Mouse (Mus musculus) stomach, postnatal 0 days (tissue): ENCODE measurements around the gene 6030408B16Rik. TPM values are rescaled to one million over a fixed set of nuclear protein-coding genes. Genes with fewer than 3 reads are reported as not detected.
A peak's percentile ranks its signal among the peaks of the same experiment; 100 is the strongest.

ENCODE experiments used
- ATAC-seq: fragments of 200-750 bp; cut with Nextera tagmentation; 2 replicates; pipeline ENCODE4 v1.8.0; 2017; ENCODE audit not compliant: low FRiP score, low TSS enrichment
- DNase-seq: peaks from one replicate; pipeline ENCODE4 v3.0.0-alpha.2; 2016; ENCODE audit warnings: low spot score
- H3K27ac ChIP-seq: fragments of 300-500 bp; sonication (generic); replicated peaks from 2 replicates; pipeline ENCODE4 v1.5.1; 2014; ENCODE audit warnings: mild to moderate bottlenecking, control low read depth
- H3K27me3 ChIP-seq: fragments of 300-500 bp; sonication (generic); 2 replicates; pipeline ENCODE4 v1.6.1; 2014; ENCODE audit warnings: low read length; ENCODE audit not compliant: control insufficient read depth, insufficient read depth
- H3K36me3 ChIP-seq: fragments of 300-500 bp; sonication (generic); 2 replicates; pipeline ENCODE4 v1.6.1; 2014; ENCODE audit warnings: low read length, mixed read lengths; ENCODE audit not compliant: control insufficient read depth, insufficient read depth
- H3K4me1 ChIP-seq: fragments of 300-500 bp; sonication (generic); replicated peaks from 2 replicates; pipeline ENCODE4 v1.6.1; 2014; ENCODE audit warnings: antibody characterized with exemption; ENCODE audit not compliant: control insufficient read depth, insufficient read depth
- H3K4me2 ChIP-seq: fragments of 300-500 bp; sonication (generic); replicated peaks from 2 replicates; pipeline ENCODE4 v1.6.1; 2014; ENCODE audit warnings: low read depth, mild to moderate bottlenecking, control low read depth, moderate library complexity
- H3K4me3 ChIP-seq: fragments of 300-500 bp; sonication (generic); 2 replicates; pipeline ENCODE4 v1.5.1; 2014; ENCODE audit warnings: low read depth, low read length, control low read depth
- H3K9ac ChIP-seq: fragments of 300-500 bp; sonication (generic); 2 replicates; pipeline ENCODE4 v1.6.1; 2014; ENCODE audit warnings: mild to moderate bottlenecking, low read length, control low read depth, mixed read lengths
- H3K9me3 ChIP-seq: fragments of 300-500 bp; sonication (generic); 2 replicates; pipeline ENCODE4 v1.6.1; 2016; ENCODE audit warnings: low read length; ENCODE audit not compliant: control insufficient read depth
- CTCF ChIP-seq: IDR thresholded peaks from 2 replicates; pipeline ENCODE4 v1.5.1; 2016; ENCODE audit warnings: antibody characterized with exemption, low read depth, mild to moderate bottlenecking, moderate library complexity
- EP300 ChIP-seq: optimal IDR thresholded peaks from 2 replicates; pipeline ENCODE3; 2016; ENCODE audit warnings: antibody characterized with exemption
- WGBS: fragments of 180-500 bp; shearing (Covaris S2); extraction: QIAGEN DNeasy Blood & Tissue Kit; methylation state at CpG from one replicate; pipeline ENCODE4 v1.1.7; 2014; 5-methylcytosine and 5-hydroxymethylcytosine counted together
- polyA plus RNA-seq: library from polyadenylated mRNA; unstranded; fragments of >200 nt; fragmentation: Nextera tagmentation; extraction: Ambion mirVana; gene quantifications from 2 replicates; pipeline ENCODE4 v1.2.1, GENCODE M21; 2015

Gene 6030408B16Rik
- polyA plus RNA-seq, 1 experiment from 2014 or later: 2.4 TPM

DNA sequence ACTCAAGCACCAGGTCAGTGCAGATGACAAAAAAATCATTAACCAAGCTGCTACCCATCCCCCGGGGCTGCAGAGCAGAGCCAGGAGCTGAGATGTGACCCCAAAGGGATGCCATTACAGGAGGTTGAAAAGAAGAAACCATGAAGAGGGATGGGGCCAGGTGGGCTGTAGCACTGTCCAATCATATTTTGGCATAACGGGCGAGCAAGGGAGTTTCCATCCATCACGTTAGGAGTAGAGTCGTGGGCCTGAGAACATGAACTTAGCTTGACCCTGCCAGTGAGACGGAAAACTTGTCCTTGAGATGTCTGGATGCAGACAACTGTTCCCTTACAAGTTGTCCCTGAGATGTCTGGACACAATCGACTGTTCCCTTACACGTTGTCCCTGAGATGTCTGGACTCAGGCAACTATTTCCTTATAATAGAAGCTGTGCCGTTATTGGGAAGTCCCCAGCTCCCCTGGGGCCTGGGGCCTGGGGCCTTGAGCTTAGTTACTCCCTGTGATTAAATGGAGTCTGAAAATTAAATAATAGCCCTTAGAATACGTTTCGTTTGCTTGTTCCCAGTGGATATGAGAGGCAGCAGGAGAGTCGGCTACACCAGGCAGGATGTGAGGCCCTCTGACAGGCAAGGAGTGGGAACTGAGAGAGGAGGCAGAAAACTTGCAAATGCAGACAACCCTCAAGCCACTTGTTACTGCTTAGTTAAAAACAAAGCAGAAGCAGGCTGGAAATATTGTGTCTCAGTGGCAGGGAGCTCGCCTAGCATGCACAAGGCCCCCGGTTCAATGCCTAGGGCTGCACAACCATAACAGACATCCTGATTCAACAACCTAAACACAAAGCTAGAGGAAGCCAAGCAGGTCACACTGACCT, 26.1 kb downstream of the 6030408B16Rik start:
- WGBS: 50% methylated on average over 14 of the region's 14 CpGs
- Histone ChIP-seq H3K27me3 (no peaks in the 10 kb centered on the region), H3K4me2 (no peak overlapping the region), H3K9ac (no peak overlapping the region), H3K9me3 (no peaks in the 10 kb centered on the region), H3K4me3 (no peak overlapping the region), H3K27ac (no peak overlapping the region), H3K4me1 (no peaks in the 10 kb centered on the region), H3K36me3 (no peaks in the 10 kb centered on the region)
- no peak for TF ChIP-seq EP300
- DNase-seq: no peak
- ATAC-seq: no peak

GRCm38 (mm10) chr15:101320010-101320617, 27.1 kb downstream of the 6030408B16Rik start:
- Histone ChIP-seq H3K4me1 (no peaks in the 10 kb centered on the region), H3K9me3 (no peaks in the 10 kb centered on the region), H3K27me3 (no peaks in the 10 kb centered on the region), H3K36me3 (no peaks in the 10 kb centered on the region), H3K4me2 (no peak overlapping the region), H3K4me3 (no peak overlapping the region), H3K9ac (no peak overlapping the region), H3K27ac (no peak overlapping the region; the same call in 1 of the 2 replicates)
- no peak for ATAC-seq
- 77% methylated on average over 6 of the region's 6 CpGs for WGBS
- no peak for DNase-seq
- no peak for TF ChIP-seq CTCF
- TF ChIP-seq EP300: no peak

DNA sequence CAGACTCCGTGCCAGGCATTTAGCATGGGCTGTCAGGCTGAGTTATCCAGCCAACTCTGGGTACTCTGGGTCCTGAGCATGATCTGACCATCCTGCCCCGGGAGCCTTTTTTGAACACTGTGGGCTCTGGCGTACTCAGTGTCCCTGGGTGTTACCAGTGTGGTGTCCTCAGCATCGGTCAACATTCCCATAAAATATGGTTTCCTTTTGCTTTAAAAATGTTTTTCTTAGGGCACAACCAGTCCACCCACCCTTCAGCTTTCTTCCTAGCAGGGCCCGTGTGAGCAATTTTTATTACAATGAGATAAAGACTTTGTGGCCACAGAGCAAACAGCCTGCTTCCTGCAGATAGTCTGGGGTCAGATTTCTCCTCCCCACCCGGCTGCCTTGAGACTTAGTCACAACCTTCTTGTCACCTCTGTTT, 27.6 kb downstream of the 6030408B16Rik start:
- H3K27ac ChIP-seq: no peak overlapping the region; the same call in 1 of the 2 replicates
- peak; percentile 45 for ATAC-seq
- H3K9me3 ChIP-seq: no peaks in the 10 kb centered on the region
- WGBS: 42% methylated on average over 6 of the region's 6 CpGs
- H3K9ac ChIP-seq: no peak overlapping the region
- no peaks in the 10 kb centered on the region for H3K4me1 ChIP-seq
- H3K27me3 ChIP-seq: no peaks in the 10 kb centered on the region
- peak; percentile 62 for DNase-seq
- no peak overlapping the region for H3K4me3 ChIP-seq
- no peak for TF ChIP-seq EP300
- TF ChIP-seq CTCF: no peak
- no peak overlapping the region for H3K4me2 ChIP-seq
- H3K36me3 ChIP-seq: no peaks in the 10 kb centered on the region

GRCm38 (mm10) chr15:101321126-101321525, 28.1 kb downstream of the 6030408B16Rik start:
- DNase-seq: no peak
- no peak for ATAC-seq
- H3K9ac ChIP-seq: no peak overlapping the region
- H3K4me3 ChIP-seq: no peak overlapping the region
- H3K27ac ChIP-seq: peak overlapping the region; percentile 35; the same call in 1 of the 2 replicates
- WGBS: 30% methylated on average over 5 of the region's 5 CpGs
- H3K36me3 ChIP-seq: no peaks in the 10 kb centered on the region
- no peak overlapping the region for H3K4me2 ChIP-seq
- H3K27me3 ChIP-seq: no peaks in the 10 kb centered on the region
- TF ChIP-seq EP300: no peak
- no peak for TF ChIP-seq CTCF
- H3K9me3 ChIP-seq: no peaks in the 10 kb centered on the region
- no peaks in the 10 kb centered on the region for H3K4me1 ChIP-seq

DNA sequence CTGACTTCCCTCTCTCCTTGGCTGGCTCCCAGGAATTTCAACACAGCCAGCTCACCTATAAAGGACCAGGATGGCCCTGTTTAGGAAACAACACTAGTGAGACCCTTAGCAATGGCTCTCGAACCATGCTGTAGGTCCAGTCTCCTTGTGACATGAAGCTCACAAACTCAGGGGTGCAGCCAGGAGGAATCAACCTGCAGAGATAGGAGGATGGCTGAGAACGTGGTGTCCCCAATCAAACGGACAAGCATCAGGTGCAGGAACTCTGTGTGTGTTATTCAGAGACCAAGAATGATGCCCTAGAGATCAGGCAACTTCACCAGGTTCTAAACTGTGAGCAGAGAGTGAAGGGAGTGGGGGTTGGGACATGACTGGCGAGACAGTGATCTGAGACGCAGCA, 29.1 kb downstream of the 6030408B16Rik start:
- Histone ChIP-seq H3K4me1 (no peaks in the 10 kb centered on the region), H3K27ac (no peak overlapping the region), H3K9me3 (no peaks in the 10 kb centered on the region), H3K9ac (no peak overlapping the region), H3K4me3 (no peak overlapping the region), H3K4me2 (no peak overlapping the region), H3K36me3 (no peaks in the 10 kb centered on the region), H3K27me3 (no peaks in the 10 kb centered on the region)
- no peak for TF ChIP-seq EP300
- no peak for TF ChIP-seq CTCF
- no peak for DNase-seq
- ATAC-seq: no peak
- WGBS: 84% methylated on average over 5 of the region's 5 CpGs

DNA sequence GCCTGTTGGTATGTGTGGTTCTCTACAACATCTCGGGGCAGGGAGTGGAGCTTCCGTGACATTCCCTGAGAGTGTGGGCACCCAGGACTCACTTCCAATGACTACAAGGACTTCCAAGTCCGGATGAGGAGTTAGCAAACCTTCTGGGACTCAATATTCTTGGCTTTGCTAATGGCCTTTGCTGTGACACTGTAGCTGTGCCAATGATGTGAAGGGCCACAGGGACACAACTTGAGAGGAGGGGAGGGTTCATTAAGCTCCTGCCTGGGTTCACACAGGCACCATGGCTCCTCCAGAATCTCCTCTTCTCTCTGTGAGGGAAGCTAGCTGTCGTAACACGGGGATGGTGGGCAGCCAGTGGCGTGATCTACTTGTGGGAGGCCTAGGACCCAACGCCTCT, 29.6 kb downstream of the 6030408B16Rik start:
- Histone ChIP-seq H3K4me1 (peaks cover 1% of the 10 kb centered on the region; the same call in 1 of the 2 replicates), H3K9me3 (no peaks in the 10 kb centered on the region), H3K27me3 (no peaks in the 10 kb centered on the region), H3K4me2 (no peak overlapping the region), H3K4me3 (no peak overlapping the region), H3K27ac (no peak overlapping the region), H3K9ac (no peak overlapping the region), H3K36me3 (no peaks in the 10 kb centered on the region)
- ATAC-seq: no peak
- no peak for DNase-seq
- 91% methylated on average over 7 of the region's 7 CpGs for WGBS
- TF ChIP-seq EP300: no peak
- TF ChIP-seq CTCF: no peak
